Mouse (Mus musculus) stomach, embryonic 15.5 days (tissue): ENCODE results near the gene Cfap70. TPM values are rescaled to one million over a fixed set of nuclear protein-coding genes. Genes with fewer than 3 reads are reported as not detected.

Experiments used
- ATAC-seq: fragments of 200-750 bp; cut with Nextera tagmentation; 2 replicates; pipeline ENCODE4 v1.8.0; 2017; ENCODE audit warnings: low read depth, moderate number of reproducible peaks, moderate TSS enrichment; ENCODE audit not compliant: insufficient read depth, low FRiP score
- H3K27ac ChIP-seq: fragments of 300-500 bp; sonication (generic); 2 replicates; pipeline ENCODE4 v1.5.1; 2015; ENCODE audit warnings: mild to moderate bottlenecking, inconsistent platforms
- H3K27me3 ChIP-seq: fragments of 300-500 bp; sonication (generic); replicated peaks from 2 replicates; pipeline ENCODE4 v1.6.1; 2015; ENCODE audit warnings: inconsistent platforms
- H3K36me3 ChIP-seq: fragments of 300-500 bp; sonication (generic); 2 replicates; pipeline ENCODE4 v1.6.1; 2015; ENCODE audit warnings: inconsistent platforms
- H3K4me1 ChIP-seq: fragments of 300-500 bp; sonication (generic); 2 replicates; pipeline ENCODE4 v1.6.1; 2015; ENCODE audit warnings: inconsistent platforms
- H3K4me2 ChIP-seq: fragments of 300-500 bp; sonication (generic); 2 replicates; pipeline ENCODE4 v1.6.1; 2015; ENCODE audit warnings: mild to moderate bottlenecking, inconsistent platforms
- H3K4me3 ChIP-seq: fragments of 300-500 bp; sonication (generic); replicated peaks from 2 replicates; pipeline ENCODE4 v1.5.1; 2015; ENCODE audit warnings: inconsistent platforms
- H3K9ac ChIP-seq: fragments of 300-500 bp; sonication (generic); 2 replicates; pipeline ENCODE4 v1.6.1; 2015; ENCODE audit warnings: inconsistent platforms
- H3K9me3 ChIP-seq: fragments of 300-500 bp; sonication (generic); 2 replicates; pipeline ENCODE4 v1.6.1; 2016; ENCODE audit warnings: inconsistent platforms
- WGBS: fragments of 180-500 bp; shearing (Covaris S2); methylation state at CpG from one replicate; pipeline ENCODE4 v1.1.7; 2015; 5-methylcytosine and 5-hydroxymethylcytosine counted together
- polyA plus RNA-seq: library from polyadenylated mRNA; unstranded; fragments of >200 nt; fragmentation: Nextera tagmentation; extraction: Ambion mirVana; gene quantifications from 2 replicates; pipeline ENCODE4 v1.2.1, GENCODE M21; 2015

Cfap70 gene
- polyA plus RNA-seq, 1 experiment from 2014 or later, result 0.27 TPM

DNA sequence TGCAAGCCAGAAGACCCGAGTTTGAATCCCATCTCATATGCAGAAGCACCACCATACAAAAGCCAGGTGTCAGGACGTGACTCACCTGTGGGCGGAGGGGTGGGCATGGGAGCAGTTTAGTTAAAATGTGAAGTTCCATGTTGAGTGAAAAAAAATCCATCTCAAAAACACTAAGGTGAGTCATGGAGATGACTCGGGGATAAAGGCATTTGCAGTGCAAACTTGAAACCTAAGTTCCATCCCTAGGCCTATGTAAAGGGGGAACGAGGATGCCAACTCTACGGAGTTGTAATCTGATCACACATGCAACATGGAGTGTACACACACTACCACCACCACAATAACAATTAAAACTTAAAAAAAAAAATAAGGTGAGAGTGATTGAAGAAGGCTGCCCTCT lies 29.0 kb downstream of the Cfap70 start:
- H3K9me3 ChIP-seq, result no peaks in the 10 kb centered on the region
- H3K27ac ChIP-seq, result no peak overlapping the region
- H3K27me3 ChIP-seq, result no peaks in the 10 kb centered on the region

DNA sequence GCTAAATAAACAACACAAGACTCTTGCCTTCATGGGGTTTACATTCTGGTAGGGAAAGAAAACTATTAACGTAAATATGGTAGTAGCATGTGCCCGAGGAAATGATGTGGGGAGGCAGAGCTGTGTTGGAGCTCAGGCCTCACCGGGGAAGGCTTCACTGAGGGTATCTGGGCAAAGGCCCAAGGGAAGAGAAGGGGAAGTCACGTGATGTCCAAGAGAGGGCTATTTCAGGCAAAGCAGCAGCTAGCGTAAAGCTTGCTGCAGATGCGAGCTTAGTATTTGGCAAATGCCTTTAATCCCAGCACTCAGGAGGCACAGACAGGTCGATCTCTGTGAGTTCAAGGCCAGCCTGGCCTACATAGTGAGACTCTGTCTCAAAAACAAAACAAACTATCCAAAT lies 29.8 kb downstream of the Cfap70 start:
- no peak overlapping the region for H3K27ac ChIP-seq
- no peaks in the 10 kb centered on the region for H3K4me1 ChIP-seq
- no peaks in the 10 kb centered on the region for H3K36me3 ChIP-seq
- H3K9me3 ChIP-seq, result no peaks in the 10 kb centered on the region
- H3K4me3 ChIP-seq, result no peak overlapping the region
- H3K9ac ChIP-seq, result no peak overlapping the region
- WGBS, result 67% methylated on average over 7 of the region's 7 CpGs
- no peak for ATAC-seq
- H3K27me3 ChIP-seq, result no peaks in the 10 kb centered on the region
- H3K4me2 ChIP-seq, result no peak overlapping the region

More for the DNA sequence above, 29.0 kb downstream of the Cfap70 start:
- Histone ChIP-seq H3K4me2 (no peak overlapping the region), H3K4me1 (no peaks in the 10 kb centered on the region), H3K4me3 (no peak overlapping the region), H3K36me3 (no peaks in the 10 kb centered on the region), H3K9ac (no peak overlapping the region)
- ATAC-seq, result no peak
- WGBS, result 87% methylated on average over 6 of the region's 6 CpGs

DNA sequence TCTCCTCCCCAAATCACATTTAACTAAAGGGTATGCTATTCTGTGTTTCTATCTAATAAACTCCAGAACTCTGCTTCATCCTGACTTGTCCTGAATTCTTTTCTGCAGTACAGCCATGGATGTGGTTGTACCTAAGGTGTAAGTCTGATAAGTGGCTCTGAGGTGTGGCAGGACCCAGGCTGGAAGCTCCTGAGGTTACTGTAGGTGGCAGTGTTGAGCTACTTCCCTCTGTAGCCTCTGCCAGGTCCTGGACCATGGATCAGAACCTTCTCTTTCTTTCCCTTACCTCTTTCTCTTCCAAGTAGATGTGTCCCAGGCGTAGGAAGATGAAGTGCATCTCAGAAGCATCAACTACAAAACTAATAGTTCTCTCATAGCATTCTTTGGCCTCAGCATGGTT lies 52.0 kb downstream of the Cfap70 start:
- H3K27me3 ChIP-seq, result no peaks in the 10 kb centered on the region
- no peaks in the 10 kb centered on the region for H3K36me3 ChIP-seq
- no peak overlapping the region for H3K4me3 ChIP-seq
- ATAC-seq, result peak; percentile 63; the same call in 1 of the 2 replicates
- H3K9me3 ChIP-seq, result no peaks in the 10 kb centered on the region
- no peak overlapping the region for H3K9ac ChIP-seq
- no peaks in the 10 kb centered on the region for H3K4me1 ChIP-seq
- WGBS, result 64% methylated on average over 1 of the region's 1 CpGs
- H3K27ac ChIP-seq, result no peak overlapping the region
- no peak overlapping the region for H3K4me2 ChIP-seq

DNA sequence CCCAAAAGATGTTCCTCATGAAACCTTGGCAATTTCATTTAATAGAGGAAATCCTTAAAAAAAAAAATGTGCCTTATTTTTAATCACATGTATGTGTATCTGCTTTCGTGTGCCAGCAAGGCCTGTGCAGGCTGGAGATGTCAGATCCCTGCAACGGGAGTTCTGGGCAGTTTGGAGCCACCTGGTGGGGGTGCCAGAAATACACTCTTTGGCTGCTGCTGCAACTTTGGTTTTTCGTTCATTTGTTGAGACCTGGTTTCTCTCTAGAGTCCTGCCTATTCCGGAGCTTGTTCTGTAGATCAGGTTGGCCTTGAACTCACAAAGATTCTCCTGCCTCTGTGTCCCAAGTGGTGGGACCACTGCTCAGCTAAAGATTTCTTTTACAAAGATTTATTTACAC lies 53.2 kb downstream of the Cfap70 start:
- Histone ChIP-seq H3K36me3 (no peaks in the 10 kb centered on the region), H3K27me3 (no peaks in the 10 kb centered on the region), H3K4me2 (no peak overlapping the region), H3K27ac (no peak overlapping the region), H3K4me3 (no peak overlapping the region), H3K4me1 (0 out of 2 replicates have a peak, but pooled peaks cover 3% of the 10 kb centered on the region), H3K9me3 (no peaks in the 10 kb centered on the region), H3K9ac (no peak overlapping the region)
- WGBS, result 42% methylated on average over 4 of the region's 4 CpGs
- no peak for ATAC-seq

DNA sequence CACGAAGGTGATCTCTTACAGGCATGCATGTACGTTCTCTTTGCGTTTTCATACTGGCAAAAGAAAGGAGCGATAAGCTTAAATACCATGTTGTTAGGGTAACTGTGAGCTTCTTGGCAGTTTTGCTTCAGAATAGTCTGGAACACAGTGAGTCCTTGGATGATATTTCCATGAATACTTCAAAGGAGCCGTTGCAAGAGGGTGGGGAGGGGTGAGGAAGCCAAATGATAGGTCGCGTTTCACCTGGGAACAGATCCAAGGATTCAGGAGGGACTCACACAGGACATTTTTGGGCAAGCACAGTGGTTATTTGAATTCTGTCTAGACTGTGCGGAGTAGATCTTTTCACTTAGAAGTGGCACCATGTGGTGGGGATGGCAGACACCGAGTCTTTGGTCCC lies 54.8 kb downstream of the Cfap70 start:
- Histone ChIP-seq H3K36me3 (no peaks in the 10 kb centered on the region), H3K4me1 (0 out of 2 replicates have a peak, but pooled peaks cover 3% of the 10 kb centered on the region), H3K4me2 (no peak overlapping the region), H3K27ac (no peak overlapping the region), H3K4me3 (no peak overlapping the region), H3K9me3 (no peaks in the 10 kb centered on the region), H3K9ac (no peak overlapping the region), H3K27me3 (no peaks in the 10 kb centered on the region)
- no peak for ATAC-seq
- 81% methylated on average over 9 of the region's 9 CpGs for WGBS

DNA sequence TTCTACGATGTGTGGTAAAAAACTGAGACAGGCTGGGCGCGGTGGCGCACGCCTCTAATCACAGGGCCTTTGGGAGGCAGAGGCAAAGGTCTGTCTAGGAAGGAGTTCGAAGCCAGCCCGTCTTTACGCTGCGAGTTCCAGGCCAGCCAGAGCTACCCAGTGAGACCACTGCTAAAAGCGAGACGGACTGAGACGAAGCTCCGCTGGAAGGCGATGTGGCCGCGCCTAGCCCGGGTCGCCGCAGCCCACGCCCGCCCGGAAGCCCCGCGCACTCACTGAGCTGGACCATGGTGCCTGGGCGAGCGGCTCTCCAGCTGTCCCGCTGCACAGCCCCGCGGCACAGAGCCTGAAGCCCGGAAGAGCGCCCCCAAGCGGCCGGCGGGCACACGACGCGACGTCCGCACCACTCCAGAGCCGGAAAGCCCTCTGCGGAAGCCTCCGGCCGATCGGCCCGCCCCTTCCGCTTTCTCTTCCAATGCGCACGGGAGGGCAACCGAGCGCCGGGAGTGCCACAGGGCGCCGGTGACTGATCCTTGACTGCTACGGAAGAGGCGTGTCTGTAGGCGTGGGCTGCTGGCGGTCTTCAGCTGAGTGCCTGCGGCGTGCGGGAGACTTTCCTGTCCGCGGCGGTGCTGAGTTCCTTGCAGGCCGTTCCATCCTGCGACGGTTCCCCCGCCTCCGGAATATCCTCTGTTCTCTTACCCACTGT lies 58.7 kb downstream of the Cfap70 start, which contains the start of gene Mrps16:
Gene Mrps16 (minus strand): TSS at position 430 of the 709 bp plus-strand sequence.
- H3K9ac ChIP-seq, result peak within 1 kb of the TSS; percentile 85
- H3K27ac ChIP-seq, result peak within 1 kb of the TSS; percentile 88
- no peaks in the 10 kb centered on the region for H3K27me3 ChIP-seq
- H3K4me3 ChIP-seq, result peak within 1 kb of the TSS; percentile 73
- peak; percentile 96 for ATAC-seq
- 0 out of 2 replicates have a peak, but pooled peaks cover 3% of the 10 kb centered on the region for H3K4me1 ChIP-seq
- no peaks in the 10 kb centered on the region for H3K9me3 ChIP-seq
- peak within 1 kb of the TSS; percentile 59 for H3K4me2 ChIP-seq
- 0% methylated on average over 68 of the region's 68 CpGs for WGBS
- no peaks in the 10 kb centered on the region; the same call in 1 of the 2 replicates for H3K36me3 ChIP-seq

DNA sequence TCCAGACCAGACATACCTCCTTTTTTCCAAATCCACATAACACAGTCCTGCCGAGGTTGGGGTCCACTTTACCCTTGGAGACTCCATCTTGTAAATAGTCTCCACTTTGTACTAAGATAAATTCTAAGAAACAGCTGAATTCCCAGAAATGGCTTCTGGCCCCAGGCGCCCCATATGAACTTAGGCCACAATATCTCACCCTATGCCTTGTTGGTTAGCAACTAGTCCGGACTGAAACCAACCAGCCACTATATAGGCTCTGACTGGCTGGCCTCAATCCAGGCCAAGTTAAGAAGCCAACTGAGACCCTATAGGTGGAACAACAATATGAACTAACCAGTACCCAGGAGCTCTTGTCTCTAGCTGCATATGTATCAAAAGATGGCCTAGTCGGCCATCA lies 59.7 kb downstream of the Cfap70 start:
- no peak for ATAC-seq
- no peak overlapping the region for H3K9ac ChIP-seq
- no peaks in the 10 kb centered on the region for H3K27me3 ChIP-seq
- H3K4me2 ChIP-seq, result peak overlapping the region; percentile 24; the same call in 1 of the 2 replicates
- no peaks in the 10 kb centered on the region; the same call in 1 of the 2 replicates for H3K36me3 ChIP-seq
- H3K27ac ChIP-seq, result no peak overlapping the region
- no peak overlapping the region for H3K4me3 ChIP-seq
- peaks cover 8% of the 10 kb centered on the region for H3K4me1 ChIP-seq
- WGBS, result 84% methylated on average over 4 of the region's 4 CpGs
- no peaks in the 10 kb centered on the region for H3K9me3 ChIP-seq

DNA sequence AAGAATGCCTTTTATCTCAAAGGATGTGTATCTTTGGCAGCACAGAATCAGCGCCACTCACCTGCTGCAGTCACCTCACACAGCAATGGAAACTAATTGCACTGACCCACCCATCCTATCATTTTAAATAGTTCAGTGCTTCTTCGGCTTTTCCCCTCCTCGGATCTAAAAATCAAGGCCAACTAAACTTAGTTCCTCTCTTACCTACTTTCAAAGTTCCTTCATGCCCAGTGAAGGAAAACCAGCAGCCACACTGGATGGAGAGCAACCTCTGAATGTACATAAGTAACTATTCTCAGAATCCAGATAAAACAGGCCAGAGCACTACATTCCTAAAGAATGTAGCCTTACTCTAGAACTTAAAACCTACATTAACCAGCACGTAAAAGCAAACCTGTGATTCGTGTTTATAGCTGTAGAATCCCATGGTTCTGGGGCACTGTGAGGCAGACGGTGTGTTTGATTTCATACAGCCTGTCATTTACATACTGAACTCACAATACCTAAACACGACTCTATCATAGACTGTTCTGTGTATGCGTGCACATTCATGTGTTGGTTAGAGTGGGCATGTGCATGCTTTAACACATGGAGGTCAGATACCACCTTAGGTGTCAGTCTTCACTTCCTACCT lies 62.5 kb downstream of the Cfap70 start:
- peak overlapping the region; percentile 88 for H3K4me3 ChIP-seq
- H3K4me1 ChIP-seq, result peaks cover 23% of the 10 kb centered on the region
- peak overlapping the region; percentile 85; the same call in 1 of the 2 replicates for H3K27ac ChIP-seq
- WGBS, result 82% methylated on average over 8 of the region's 8 CpGs
- no peaks in the 10 kb centered on the region for H3K27me3 ChIP-seq
- H3K9ac ChIP-seq, result no peak overlapping the region
- ATAC-seq, result no peak
- H3K4me2 ChIP-seq, result peak overlapping the region; percentile 70; the same call in 1 of the 2 replicates
- no peaks in the 10 kb centered on the region for H3K9me3 ChIP-seq
- no peaks in the 10 kb centered on the region; the same call in 1 of the 2 replicates for H3K36me3 ChIP-seq

DNA sequence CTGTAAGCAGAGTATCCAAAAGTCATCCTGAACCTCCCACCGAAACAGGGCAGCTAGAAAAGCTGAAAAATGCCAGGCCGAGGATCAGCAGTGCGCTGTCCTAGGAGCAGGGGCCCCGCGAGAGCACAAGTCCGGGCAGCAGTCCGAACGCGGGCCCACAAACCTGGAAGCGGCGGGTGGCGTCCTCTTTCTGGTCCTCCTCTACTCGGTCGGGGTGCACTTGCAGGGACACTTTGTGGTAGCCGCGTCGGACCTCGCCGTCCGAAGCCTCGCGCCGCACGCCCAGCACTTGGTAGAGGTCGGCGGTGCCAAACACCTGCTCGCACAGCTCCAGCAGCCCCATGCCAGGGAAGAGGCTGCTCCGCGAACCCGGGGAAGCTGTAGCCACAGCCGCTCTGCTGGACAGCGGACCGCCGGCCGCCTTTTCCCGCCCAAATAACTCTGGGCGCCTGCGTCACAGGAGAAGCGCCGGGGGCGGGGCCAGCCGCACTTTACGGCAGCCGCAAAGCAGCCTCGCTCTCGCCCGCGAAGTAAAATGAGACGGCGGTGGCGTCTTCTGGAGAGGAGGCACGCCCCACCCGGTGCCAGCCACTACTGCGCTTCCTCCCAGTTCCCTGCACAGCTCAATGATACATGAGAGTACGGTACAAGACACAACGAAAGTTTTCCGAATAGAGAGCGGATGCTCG lies 63.4 kb downstream of the Cfap70 start, which contains the start of gene Dnajc9:
Gene Dnajc9 (minus strand): TSS at position 470 of the 689 bp plus-strand sequence.
- peaks cover 20% of the 10 kb centered on the region for H3K4me1 ChIP-seq
- H3K9me3 ChIP-seq, result no peaks in the 10 kb centered on the region
- ATAC-seq, result peak; percentile 66
- H3K27ac ChIP-seq, result peak within 1 kb of the TSS; percentile 85
- H3K4me2 ChIP-seq, result peak within 1 kb of the TSS; percentile 70
- under 1% methylated on average over 59 of the region's 59 CpGs for WGBS
- peaks cover 3% of the 10 kb centered on the region; the same call in 1 of the 2 replicates for H3K36me3 ChIP-seq
- peak within 1 kb of the TSS; percentile 88 for H3K4me3 ChIP-seq
- H3K9ac ChIP-seq, result peak within 1 kb of the TSS; percentile 78
- no peaks in the 10 kb centered on the region for H3K27me3 ChIP-seq

DNA sequence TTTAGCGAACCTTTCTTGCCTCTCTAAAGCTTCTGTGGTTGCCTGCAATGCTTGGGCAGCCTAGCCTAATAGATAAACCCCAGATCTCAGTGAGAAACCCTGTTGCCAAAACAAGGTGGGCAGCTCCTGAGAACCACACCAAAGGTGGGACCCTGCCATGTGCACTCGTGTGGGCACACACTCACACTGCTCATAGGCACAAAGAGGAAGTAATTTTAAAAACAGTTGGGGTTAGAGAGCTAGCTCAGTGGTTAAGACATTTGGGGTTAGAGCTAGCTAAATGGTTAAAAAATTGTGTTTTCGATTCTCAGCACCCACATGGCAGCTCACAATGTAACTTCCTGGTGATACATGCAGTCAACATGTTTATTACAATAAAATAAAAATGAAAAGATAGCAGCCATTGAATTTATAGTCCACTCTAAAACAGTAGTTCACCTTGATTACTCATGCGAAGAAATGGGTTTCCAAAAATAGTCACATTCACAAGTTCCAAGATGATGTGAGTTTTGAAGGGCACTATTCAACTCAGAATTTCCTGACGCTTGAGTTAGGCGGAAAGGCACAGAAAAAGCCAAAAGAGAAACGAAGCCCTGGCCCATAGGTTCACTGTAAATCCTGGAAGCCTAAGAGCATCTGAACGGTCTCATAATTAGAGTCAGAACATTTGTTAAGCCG lies 72.1 kb downstream of the Cfap70 start:
- Histone ChIP-seq H3K36me3 (peaks cover 20% of the 10 kb centered on the region; the same call in 1 of the 2 replicates), H3K9me3 (no peaks in the 10 kb centered on the region), H3K27ac (no peak overlapping the region), H3K27me3 (no peaks in the 10 kb centered on the region), H3K4me2 (no peak overlapping the region), H3K4me1 (no peaks in the 10 kb centered on the region), H3K4me3 (no peak overlapping the region), H3K9ac (no peak overlapping the region)
- no peak for ATAC-seq
- WGBS, result 88% methylated on average over 9 of the region's 9 CpGs

DNA sequence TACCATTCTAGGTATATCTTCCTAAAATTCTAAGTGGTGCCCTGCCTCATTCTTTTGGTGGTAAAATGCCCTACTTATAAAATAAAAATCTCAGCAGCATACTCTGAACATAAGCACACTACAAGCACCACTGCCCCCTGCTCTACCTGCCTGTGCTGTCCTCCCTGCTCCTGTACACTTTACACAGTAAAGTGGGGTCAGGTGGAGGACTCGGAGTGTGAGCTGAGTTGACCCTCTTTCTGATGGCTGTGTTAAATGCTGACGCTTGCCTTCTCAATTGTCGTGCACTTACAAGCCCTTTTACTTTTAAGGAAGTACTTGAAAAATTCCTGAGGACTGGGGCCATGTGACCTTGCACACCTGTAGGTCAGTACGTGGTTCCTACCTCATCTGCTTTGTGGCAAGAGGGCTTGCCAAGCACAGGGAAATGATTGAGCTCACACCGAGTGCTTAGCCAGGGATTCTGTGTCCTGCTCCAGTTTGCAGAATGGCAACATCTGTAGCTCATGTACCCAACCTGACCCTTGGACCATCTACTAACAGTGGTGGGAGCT lies 72.9 kb downstream of the Cfap70 start:
- Histone ChIP-seq H3K9ac (no peak overlapping the region), H3K4me2 (no peak overlapping the region), H3K9me3 (no peaks in the 10 kb centered on the region), H3K4me1 (no peaks in the 10 kb centered on the region), H3K27me3 (no peaks in the 10 kb centered on the region), H3K27ac (no peak overlapping the region), H3K4me3 (no peak overlapping the region), H3K36me3 (peaks cover 23% of the 10 kb centered on the region)
- 72% methylated on average over 5 of the region's 5 CpGs for WGBS
- no peak for ATAC-seq
